Mouse (Mus musculus): ENCODE measurements around the gene Cep126. TPM values are rescaled to one million over a fixed set of nuclear protein-coding genes. Genes with fewer than 3 reads are reported as not detected.
A peak's percentile ranks its signal among the peaks of the same experiment; 100 is the strongest.

The Cep126 gene
- polyA plus RNA-seq, 1 experiment from 2014 or later = 3.7 TPM

- 80% methylated on average over 3 of the region's 3 CpGs for WGBS
- Histone ChIP-seq H3K4me3 (no peak overlapping the region), H3K27me3 (no peaks in the 10 kb centered on the region), H3K4me2 (no peak overlapping the region), H3K36me3 (no peaks in the 10 kb centered on the region), H3K9me3 (no peaks in the 10 kb centered on the region), H3K9ac (no peak overlapping the region), H3K4me1 (replicated peaks) (no peaks in the 10 kb centered on the region), H3K27ac (no peak overlapping the region)
- no peak for ATAC-seq (ENCODE audit: low FRiP score)
Measured at GRCm38 (mm10) chr9:8059636-8060035, 74.5 kb downstream of the Cep126 start.

DNA sequence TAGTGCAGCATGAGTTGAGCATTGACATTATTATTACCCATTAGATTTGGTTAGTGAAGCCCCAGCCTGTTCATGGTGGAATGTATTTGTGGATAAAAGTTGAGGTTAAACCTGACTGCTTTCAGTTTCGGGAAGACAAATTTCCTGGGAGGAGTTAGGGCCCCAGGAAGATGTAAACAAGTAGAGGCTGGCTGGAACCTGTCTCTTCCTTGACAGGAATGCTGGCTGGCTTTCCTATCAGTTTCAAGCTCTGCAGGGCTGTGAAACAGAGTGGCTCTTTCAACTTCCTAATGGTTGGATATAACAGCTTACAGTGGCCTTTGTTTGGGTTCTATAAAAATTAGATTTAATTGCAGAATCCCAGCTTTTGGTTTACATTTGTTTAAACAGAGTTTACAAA is 79.3 kb downstream of the Cep126 start:
- no peak overlapping the region for H3K4me2 ChIP-seq
- no peaks in the 10 kb centered on the region for H3K9me3 ChIP-seq
- no peak overlapping the region for H3K4me3 ChIP-seq
- no peaks in the 10 kb centered on the region for H3K4me1 ChIP-seq (replicated peaks)
- no peaks in the 10 kb centered on the region for H3K36me3 ChIP-seq
- no peaks in the 10 kb centered on the region for H3K27me3 ChIP-seq
- no peak overlapping the region for H3K9ac ChIP-seq
- no peak for ATAC-seq (ENCODE audit: low FRiP score)
- 58% methylated on average over 1 of the region's 1 CpGs for WGBS
- no peak overlapping the region for H3K27ac ChIP-seq

DNA sequence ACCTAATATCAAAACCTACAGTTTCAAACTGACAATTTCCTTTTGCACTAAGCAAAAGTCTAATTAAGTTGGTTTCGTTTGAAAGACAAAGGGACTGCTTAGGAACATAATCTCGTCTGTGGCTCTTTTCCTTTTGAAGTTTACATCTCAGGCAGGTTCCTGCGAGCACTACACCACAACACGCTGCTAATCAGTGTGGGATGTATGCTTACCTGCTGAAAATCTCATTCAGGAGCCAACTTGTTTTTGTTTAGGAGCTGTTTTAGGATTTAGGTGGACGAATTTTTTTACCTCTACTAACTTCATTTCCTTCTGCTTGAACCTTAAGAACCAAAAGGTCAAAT is 91.1 kb downstream of the Cep126 start:
- Histone ChIP-seq H3K4me3 (peak overlapping the region; percentile 80), H3K4me2 (peak overlapping the region; percentile 59), H3K9ac (peak overlapping the region; percentile 51; the same call in 1 of the 2 replicates), H3K9me3 (no peaks in the 10 kb centered on the region), H3K27ac (peak overlapping the region; percentile 92), H3K4me1 (replicated peaks) (peaks cover 16% of the 10 kb centered on the region), H3K27me3 (no peaks in the 10 kb centered on the region), H3K36me3 (no peaks in the 10 kb centered on the region)
- ATAC-seq (ENCODE audit: low FRiP score) = peak; percentile 72
- whole genome bisulfite sequencing = 30% methylated on average over 5 of the region's 5 CpGs

GRCm38 (mm10) chr9:8042338-8043043 is 91.6 kb downstream of the Cep126 start, which contains the start of gene Cfap300:
TSS of gene Cfap300 (minus strand) at chr9:8042823.
- H3K4me1 ChIP-seq (replicated peaks) = peaks cover 16% of the 10 kb centered on the region
- peak; percentile 97 for ATAC-seq (ENCODE audit: low FRiP score)
- H3K27ac ChIP-seq = peak within 1 kb of the TSS; percentile 92
- H3K4me3 ChIP-seq = peak within 1 kb of the TSS; percentile 80
- WGBS = under 1% methylated on average over 39 of the region's 39 CpGs
- H3K27me3 ChIP-seq = no peaks in the 10 kb centered on the region
- peak within 1 kb of the TSS; percentile 59 for H3K4me2 ChIP-seq
- H3K9ac ChIP-seq = peak within 1 kb of the TSS; percentile 87
- no peaks in the 10 kb centered on the region for H3K9me3 ChIP-seq
- H3K36me3 ChIP-seq = no peaks in the 10 kb centered on the region

DNA sequence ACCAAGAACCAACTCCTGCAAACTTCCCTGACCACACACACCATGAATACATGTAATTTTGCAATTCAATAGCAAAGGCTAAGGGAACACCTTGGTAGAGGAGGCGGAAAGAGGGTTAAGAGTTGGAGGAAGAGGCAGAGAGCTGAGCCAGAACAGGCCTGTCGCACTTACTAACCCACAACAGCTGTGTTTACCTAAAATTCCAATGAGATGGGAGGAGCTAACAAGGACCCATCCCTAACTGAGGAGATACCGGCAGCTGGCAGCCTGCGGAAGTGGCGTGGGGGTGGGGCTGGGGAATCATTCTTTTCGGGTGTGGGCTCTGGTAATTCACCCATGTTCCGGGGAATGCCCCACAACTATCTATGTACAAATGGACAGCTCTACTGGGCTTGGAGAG is 98.5 kb downstream of the Cep126 start:
- no peak for ATAC-seq (ENCODE audit: low FRiP score)

DNA sequence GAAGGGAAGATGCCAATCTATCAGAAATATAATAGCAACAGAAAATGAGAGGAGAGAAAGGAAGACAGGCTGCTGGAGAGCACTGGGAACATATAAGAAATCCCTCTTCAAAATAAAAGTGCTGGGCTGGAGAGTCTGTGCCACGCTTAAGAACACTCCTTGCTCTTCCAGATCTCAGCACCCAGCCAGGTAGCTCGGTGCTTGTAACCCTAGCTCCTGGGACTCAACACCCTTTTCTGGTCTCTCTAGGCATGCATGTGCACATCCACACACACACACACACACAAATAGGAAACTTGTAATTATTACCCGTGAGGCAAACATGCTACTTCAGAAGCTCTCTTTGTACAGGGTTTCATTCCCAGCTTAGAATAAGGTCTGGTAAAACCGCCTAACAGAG is 99.0 kb downstream of the Cep126 start:
- no peaks in the 10 kb centered on the region for H3K27me3 ChIP-seq
- H3K36me3 ChIP-seq = no peaks in the 10 kb centered on the region; the same call in 1 of the 2 replicates
- H3K27ac ChIP-seq = no peak overlapping the region
- H3K9me3 ChIP-seq = no peaks in the 10 kb centered on the region
- no peak overlapping the region for H3K4me2 ChIP-seq
- 60% methylated on average over 4 of the region's 4 CpGs for WGBS
- H3K9ac ChIP-seq = no peak overlapping the region
- no peak overlapping the region for H3K4me3 ChIP-seq
- ATAC-seq (ENCODE audit: low FRiP score) = no peak
- H3K4me1 ChIP-seq (replicated peaks) = no peaks in the 10 kb centered on the region

More for the DNA sequence above, 98.5 kb downstream of the Cep126 start:
- no peaks in the 10 kb centered on the region for H3K4me1 ChIP-seq (replicated peaks)
- WGBS = 43% methylated on average over 7 of the region's 7 CpGs
- no peaks in the 10 kb centered on the region for H3K9me3 ChIP-seq
- H3K36me3 ChIP-seq = no peaks in the 10 kb centered on the region; the same call in 1 of the 2 replicates
- no peak overlapping the region for H3K4me2 ChIP-seq
- no peak overlapping the region for H3K9ac ChIP-seq
- no peak overlapping the region for H3K4me3 ChIP-seq
- no peak overlapping the region for H3K27ac ChIP-seq
- H3K27me3 ChIP-seq = no peaks in the 10 kb centered on the region

DNA sequence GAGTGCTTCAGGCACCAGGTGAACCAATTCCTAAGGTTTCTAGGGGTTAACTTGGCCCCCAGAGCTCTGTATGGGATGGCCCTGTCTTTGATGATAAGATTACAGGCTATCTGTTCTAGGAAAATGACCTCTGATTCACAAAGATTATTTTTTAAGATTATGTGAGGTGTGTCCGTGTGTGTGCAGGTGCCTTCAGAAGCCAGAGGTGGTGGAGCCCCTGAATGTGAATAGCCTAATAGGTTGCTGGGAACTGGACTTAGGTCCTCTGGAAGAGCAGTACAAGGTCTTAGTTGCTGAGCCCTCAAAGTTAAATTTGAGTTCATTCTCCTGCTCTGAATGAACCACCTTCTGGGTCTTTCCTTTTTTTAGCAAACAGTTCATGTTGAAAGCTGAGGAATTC is 100.0 kb downstream of the Cep126 start:
- ATAC-seq (ENCODE audit: low FRiP score) = no peak
- no peak overlapping the region for H3K4me3 ChIP-seq
- WGBS = 89% methylated on average over 1 of the region's 1 CpGs
- H3K9me3 ChIP-seq = no peaks in the 10 kb centered on the region
- no peaks in the 10 kb centered on the region; the same call in 1 of the 2 replicates for H3K36me3 ChIP-seq
- no peaks in the 10 kb centered on the region for H3K27me3 ChIP-seq
- H3K4me2 ChIP-seq = no peak overlapping the region
- H3K9ac ChIP-seq = no peak overlapping the region
- H3K4me1 ChIP-seq (replicated peaks) = no peaks in the 10 kb centered on the region
- no peak overlapping the region for H3K27ac ChIP-seq

- no peak overlapping the region for H3K27ac ChIP-seq
- no peaks in the 10 kb centered on the region for H3K9me3 ChIP-seq
- H3K4me1 ChIP-seq (replicated peaks) = no peaks in the 10 kb centered on the region
- WGBS = 77% methylated on average over 5 of the region's 5 CpGs
- no peaks in the 10 kb centered on the region; the same call in 1 of the 2 replicates for H3K36me3 ChIP-seq
- no peak overlapping the region for H3K4me2 ChIP-seq
- no peak for ATAC-seq (ENCODE audit: low FRiP score)
- no peak overlapping the region for H3K4me3 ChIP-seq
- no peaks in the 10 kb centered on the region for H3K27me3 ChIP-seq
- H3K9ac ChIP-seq = no peak overlapping the region
Measured at GRCm38 (mm10) chr9:8032847-8033246, 101.2 kb downstream of the Cep126 start.

Other genes with a start within 250 kb of the Cep126 start
- 10.4 and 13.1 TPM in 2 replicates for gene Yap1, start 129.7 kb downstream of the Cep126 start, polyA plus RNA-seq (2015; fragmentation: Nextera tagmentation; extraction: Ambion mirVana)
- gene Cfap300, start 91.5 kb downstream of the Cep126 start, polyA plus RNA-seq (2015; fragmentation: Nextera tagmentation; extraction: Ambion mirVana) = 16.3 and 19.1 TPM in 2 replicates